Mouse (Mus musculus) olfactory bulb, adult 2 months (tissue): ENCODE results near the gene Gamt. TPM values are rescaled to one million over a fixed set of nuclear protein-coding genes. Genes with fewer than 3 reads are reported as not detected.
"Not testable (repeated sequence)": the region's sequence is repeated elsewhere in the genome, so short reads cannot be mapped to it uniquely, and the experiment has no call there.

Source experiments
- H3K27ac ChIP-seq: fragments of 200-500 bp; 2 replicates; pipeline ENCODE4 v1.5.1; 2012; ENCODE audit warnings: low read depth, low read length; ENCODE audit not compliant: insufficient read depth
- H3K4me1 ChIP-seq: fragments of 200-500 bp; 2 replicates; pipeline ENCODE4 v1.6.1; 2012; ENCODE audit warnings: low read length; ENCODE audit not compliant: control insufficient read depth, insufficient read depth
- H3K4me3 ChIP-seq: fragments of 200-500 bp; 2 replicates; pipeline ENCODE4 v1.5.1; 2012; ENCODE audit warnings: mild to moderate bottlenecking, low read depth, low read length, moderate library complexity; ENCODE audit not compliant: insufficient read depth
- CTCF ChIP-seq: fragments of 200-500 bp; IDR thresholded peaks from 2 replicates; pipeline ENCODE4 v1.5.1; 2012; ENCODE audit warnings: low read depth, mild to moderate bottlenecking, low read length, moderate library complexity; ENCODE audit not compliant: insufficient read depth
- POLR2A ChIP-seq: fragments of 200-500 bp; IDR thresholded peaks from 2 replicates; pipeline ENCODE4 v1.6.1; 2012; ENCODE audit warnings: mild to moderate bottlenecking, low read depth, low read length, moderate library complexity; ENCODE audit not compliant: insufficient read depth
- WGBS: fragments of 180-500 bp; shearing (Covaris S2); methylation state at CpG from one replicate; pipeline ENCODE4 v1.1.7; 2018; 5-methylcytosine and 5-hydroxymethylcytosine counted together
- polyA plus RNA-seq: library from polyadenylated mRNA; stranded (reverse); fragments of >200 nt; gene quantifications from 2 replicates; pipeline ENCODE4 v1.2.4, GENCODE M21; 2012; ENCODE audit warnings: low replicate concordance; ENCODE audit not compliant: missing spikeins, insufficient read depth, insufficient read length

Gamt gene
- polyA plus RNA-seq, 1 experiment, result not detected

DNA sequence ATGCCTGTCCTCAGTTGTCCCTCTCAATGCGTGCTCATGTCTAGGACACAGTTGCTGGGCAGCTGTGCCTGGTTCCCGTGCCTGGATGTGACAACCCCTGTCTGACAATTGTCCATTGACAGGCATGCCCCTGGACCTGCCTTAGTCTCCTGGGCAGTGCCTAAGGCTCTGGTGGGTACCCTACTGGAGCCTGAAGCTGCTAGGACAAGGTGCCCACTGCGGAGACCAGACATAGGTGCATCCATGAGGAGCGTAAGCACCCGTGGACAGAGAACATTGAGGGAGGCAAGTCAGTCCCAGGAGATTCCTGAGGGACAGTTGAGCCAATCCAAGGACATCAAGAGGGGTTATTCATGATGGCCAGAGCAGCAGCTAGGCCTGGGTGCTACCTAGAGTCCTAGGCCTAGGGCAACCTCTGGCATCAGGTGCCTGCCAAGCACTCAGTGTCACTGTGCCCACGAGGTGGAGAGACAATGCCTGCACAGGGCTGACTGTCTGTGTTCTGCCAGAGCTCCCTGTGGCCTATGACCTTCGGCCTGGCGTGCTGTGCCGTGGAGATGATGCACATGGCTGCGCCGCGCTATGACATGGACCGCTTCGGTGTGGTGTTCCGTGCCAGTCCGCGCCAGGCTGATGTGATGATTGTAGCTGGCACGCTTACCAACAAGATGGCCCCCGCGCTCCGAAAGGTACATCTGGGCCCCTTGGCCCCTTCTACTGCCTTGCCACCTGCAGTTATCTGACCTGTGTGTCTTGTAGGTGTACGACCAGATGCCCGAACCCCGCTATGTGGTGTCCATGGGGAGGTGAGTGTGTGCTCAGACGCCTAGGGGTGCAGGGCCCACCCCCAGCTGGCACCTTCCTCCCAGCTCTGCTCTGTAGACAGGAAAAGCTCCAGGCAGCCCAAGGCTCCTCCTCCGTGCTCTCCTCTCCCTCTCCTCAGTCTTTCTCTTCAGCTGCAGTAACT, 6.2 kb downstream of the Gamt start:
- 91% methylated on average over 26 of the region's 26 CpGs for WGBS
- Histone ChIP-seq H3K27ac (no peak overlapping the region), H3K4me1 (peaks cover 23% of the 10 kb centered on the region), H3K4me3 (no peak overlapping the region)
- TF ChIP-seq POLR2A (no peak), CTCF (no peak)

DNA sequence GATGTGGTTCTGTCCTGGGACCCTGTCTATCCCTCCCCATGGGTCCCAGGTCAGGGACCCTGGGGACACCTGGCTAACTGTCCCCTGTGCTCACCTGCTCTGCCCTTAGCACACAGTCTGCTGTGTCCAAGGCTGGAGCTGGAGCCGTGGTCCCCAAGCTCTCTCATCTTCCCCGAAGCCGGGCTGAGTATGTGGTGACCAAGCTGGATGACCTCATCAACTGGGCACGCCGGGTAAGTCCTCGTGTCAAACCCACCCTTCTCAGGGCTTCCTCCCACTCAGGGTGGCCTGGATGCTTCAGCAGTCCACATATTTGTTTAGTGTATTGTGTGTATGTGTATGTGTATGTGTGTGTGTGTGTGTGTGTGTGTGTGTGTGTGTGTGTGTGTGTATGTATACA, 7.3 kb downstream of the Gamt start:
- H3K4me3 ChIP-seq, result no peak overlapping the region
- TF ChIP-seq POLR2A, result no peak
- TF ChIP-seq CTCF, result no peak
- peaks cover 20% of the 10 kb centered on the region for H3K4me1 ChIP-seq
- WGBS, result 80% methylated on average over 6 of the region's 6 CpGs
- H3K27ac ChIP-seq, result no peak overlapping the region

DNA sequence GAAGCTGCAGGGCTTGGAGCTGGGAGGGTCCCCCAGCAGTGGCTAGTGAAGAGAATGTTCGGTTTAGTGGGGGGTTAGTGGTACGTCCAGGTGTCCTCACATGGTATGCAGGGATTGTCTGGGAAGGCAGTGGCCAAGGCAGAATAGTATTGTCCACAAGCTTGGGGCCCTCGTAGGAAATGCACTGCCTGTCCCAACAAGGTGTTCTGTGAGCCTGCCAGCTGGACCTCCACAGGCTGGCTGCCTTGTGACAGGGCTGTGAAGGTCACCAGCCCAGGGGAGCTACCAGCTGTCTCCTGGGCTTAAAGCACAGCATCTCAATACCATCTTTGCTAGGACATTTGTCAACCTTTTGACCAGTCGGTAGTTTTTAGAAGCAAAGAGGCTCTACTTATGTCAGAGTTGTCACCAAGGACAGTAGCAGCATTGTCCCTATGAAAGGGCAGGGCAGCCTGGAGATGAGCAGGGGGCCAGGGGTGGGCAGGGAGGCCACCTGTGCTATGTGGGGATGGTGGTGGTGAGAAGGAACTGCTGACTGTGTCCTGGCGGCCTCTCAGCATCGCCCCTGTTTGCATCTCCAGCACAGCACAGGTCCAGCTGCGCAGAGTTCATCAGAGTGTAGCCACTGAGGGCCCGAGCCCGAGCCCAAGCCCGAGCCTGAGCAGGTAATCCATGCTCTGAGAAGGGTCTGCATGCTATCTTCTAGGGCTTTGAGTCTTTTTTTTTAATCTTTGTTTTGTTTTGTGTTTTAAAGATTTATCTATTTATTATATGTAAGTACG, 8.1 kb downstream of the Gamt start:
- TF ChIP-seq POLR2A (no peak), CTCF (no peak)
- WGBS, result 90% methylated on average over 11 of the region's 11 CpGs

DNA sequence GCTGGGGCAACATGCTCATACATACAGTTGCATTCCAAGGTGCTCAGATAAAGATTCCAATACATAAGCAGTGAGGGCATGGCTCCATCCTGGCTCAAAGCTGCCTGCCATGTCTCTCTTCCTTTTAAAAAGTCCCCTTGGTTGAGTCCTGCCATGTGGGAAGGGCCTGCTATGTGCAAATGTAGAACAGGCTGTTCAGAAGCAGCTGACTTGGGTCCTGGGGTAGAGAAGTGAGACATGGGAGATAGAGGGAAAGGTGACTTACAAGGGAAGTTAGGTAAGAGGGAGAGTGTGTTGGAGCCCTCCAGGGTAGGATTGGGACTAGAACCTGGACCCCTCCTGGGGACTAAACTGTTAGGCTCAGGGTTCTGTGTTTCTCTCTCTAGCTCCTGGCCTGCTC, 8.8 kb downstream of the Gamt start:
- H3K4me3 ChIP-seq, result no peak overlapping the region
- no peak for TF ChIP-seq CTCF
- no peak for TF ChIP-seq POLR2A

More for the DNA sequence above, 8.1 kb downstream of the Gamt start:
- Histone ChIP-seq H3K27ac (no peak overlapping the region), H3K4me3 (no peak overlapping the region), H3K4me1 (peaks cover 20% of the 10 kb centered on the region)

DNA sequence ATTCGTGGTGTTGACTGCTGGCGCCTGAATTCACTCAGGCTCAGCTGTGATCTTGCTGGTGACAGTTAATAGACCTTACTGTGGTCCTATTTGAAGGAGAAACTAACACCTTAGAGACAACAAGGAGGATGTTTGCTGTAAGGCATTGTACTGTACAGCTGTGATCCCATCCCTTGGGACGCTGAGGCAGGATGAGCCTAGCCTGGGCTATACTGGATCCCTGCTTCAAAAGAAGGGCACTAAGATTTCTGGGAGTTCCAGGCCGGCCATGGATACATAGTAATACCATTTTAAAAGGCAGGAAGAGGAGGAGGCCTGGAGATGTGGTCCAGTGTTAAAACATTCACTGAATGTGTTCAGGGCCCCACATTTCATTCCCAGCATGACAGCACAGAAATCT, 10.2 kb downstream of the Gamt start:
- Histone ChIP-seq H3K27ac (no peak overlapping the region), H3K4me1 (peaks cover 23% of the 10 kb centered on the region), H3K4me3 (no peak overlapping the region)
- TF ChIP-seq CTCF (no peak), POLR2A (no peak)
- WGBS, result 80% methylated on average over 4 of the region's 4 CpGs

More for the DNA sequence above, 8.8 kb downstream of the Gamt start:
- no peak overlapping the region for H3K27ac ChIP-seq
- H3K4me1 ChIP-seq, result peaks cover 20% of the 10 kb centered on the region

DNA sequence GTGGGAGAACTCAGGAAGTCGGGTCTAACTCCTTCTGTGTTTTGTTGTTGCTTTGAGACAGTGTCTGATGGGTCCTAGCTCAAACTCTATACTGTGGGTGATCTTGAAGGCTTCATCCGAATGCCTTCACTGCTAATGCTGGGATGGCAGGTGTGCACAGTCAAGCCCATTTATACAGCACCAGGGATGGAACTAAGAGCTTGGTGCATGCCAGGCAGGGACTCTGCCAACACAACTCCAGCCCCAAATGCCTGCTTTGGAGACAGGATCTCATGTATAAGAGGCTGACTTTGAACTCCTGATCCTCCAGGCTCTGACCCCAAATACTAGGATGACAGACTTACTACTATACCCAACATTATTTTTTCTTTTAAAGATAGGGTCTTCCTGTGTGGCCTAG, 10.8 kb downstream of the Gamt start:
- H3K4me3 ChIP-seq, result peak overlapping the region; percentile 67
- whole genome bisulfite sequencing, result 30% methylated on average over 2 of the region's 2 CpGs
- H3K4me1 ChIP-seq, result peaks cover 26% of the 10 kb centered on the region
- no peak overlapping the region for H3K27ac ChIP-seq
- TF ChIP-seq POLR2A (no peak), CTCF (no peak)

DNA sequence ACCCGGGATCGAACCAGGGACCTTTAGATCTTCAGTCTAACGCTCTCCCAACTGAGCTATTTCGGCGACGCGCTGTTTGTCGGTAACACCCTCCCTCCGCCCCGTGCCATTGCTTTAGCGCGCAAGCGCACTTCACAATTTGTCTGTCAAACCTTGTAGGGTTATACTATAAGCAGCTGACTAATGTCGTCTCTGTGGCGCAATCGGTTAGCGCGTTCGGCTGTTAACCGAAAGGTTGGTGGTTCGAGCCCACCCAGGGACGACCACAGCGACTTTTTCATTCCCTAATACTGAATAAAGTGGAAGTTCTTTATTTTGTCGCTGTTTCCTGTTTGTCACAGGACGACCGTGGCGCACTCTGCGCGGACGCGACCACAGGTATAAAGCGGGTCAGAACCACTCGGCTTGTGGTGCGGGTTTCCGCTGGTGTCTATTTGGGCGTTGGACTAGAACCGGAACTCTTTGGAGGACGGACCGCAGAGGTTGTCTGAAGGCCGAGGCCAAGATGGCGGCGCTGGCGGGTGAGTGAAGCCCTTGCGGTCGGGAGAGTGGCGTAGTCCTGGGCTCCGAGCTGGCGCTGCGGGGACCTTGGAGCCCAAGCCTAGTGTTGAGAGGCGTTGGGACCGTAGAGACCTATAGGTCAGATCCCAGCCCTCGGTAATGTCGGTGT, 11.7 kb downstream of the Gamt start, which contains the start of gene Ndufs7:
TSS of gene Ndufs7 (plus strand) at position 151 of the 670 bp plus-strand sequence.
- H3K27ac ChIP-seq, result peak within 1 kb of the TSS; percentile 81
- TF ChIP-seq POLR2A, result peak; percentile 76
- no peak for TF ChIP-seq CTCF
- H3K4me3 ChIP-seq, result peak within 1 kb of the TSS; percentile 67
- WGBS, result under 1% methylated on average over 53 of the region's 53 CpGs
- H3K4me1 ChIP-seq, result peaks cover 29% of the 10 kb centered on the region

DNA sequence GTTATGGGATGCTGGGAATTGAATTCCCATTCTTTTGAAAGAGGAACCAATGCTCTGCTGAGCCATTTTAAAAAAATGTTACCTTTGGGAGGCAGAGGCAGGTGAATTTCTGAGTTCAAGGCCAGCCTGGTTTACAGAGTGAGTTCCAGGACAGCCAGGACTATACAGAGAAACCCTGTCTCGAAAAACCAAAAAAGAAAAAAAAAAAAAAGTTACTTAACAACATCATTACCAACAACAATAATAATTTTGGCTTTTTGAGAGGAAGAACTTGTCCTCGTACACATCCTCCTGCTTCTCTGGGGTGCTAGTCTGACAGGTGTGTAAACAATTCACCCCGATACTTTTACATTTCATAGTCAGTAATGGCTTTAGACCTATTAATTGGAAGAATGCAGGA, 12.4 kb downstream of the Gamt start:
- H3K27ac ChIP-seq, H3K4me3 ChIP-seq: not testable (repeated sequence)

DNA sequence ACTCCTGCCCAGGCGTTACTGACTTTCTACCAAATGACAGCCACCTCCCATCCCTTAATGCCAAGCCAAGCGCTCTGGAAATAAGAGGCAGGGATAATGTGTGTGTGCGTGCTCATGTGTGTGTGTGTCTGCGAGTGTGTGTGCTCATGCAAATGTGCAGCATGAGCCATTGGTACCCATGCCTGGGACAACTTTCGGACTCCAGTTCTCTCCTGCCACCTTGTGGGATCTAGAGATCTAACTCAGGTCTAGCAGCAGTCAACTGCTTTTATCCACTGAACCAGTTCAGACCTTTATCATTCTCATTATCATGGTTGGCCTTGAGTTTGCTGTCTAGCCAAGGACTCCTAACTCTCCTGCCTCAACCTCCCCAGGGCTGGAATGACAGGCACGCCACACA, 13.0 kb downstream of the Gamt start:
- TF ChIP-seq POLR2A (no peak), CTCF (no peak)
- Histone ChIP-seq H3K4me1 (peaks cover 27% of the 10 kb centered on the region), H3K27ac (no peak overlapping the region), H3K4me3 (no peak overlapping the region)
- WGBS, result 20% methylated on average over 6 of the region's 6 CpGs

More for the DNA sequence above, 12.4 kb downstream of the Gamt start:
- H3K4me1 ChIP-seq, result peaks cover 28% of the 10 kb centered on the region
- WGBS, result 12% methylated on average over 3 of the region's 3 CpGs
